ENCODE assay signal across 7 mouse cellular contexts in genomic region chr10:60566369-60567037, GRCm38 (mm10).
DNase-seq lines count a peak whose midpoint lies in the region; ATAC-seq lines count a peak whose summit lies in the region.

No protein-coding gene starts in this region.

- H3K4me1 ChIP-seq in hindbrain, embryonic 14.5 days (replicated peaks; ENCODE audit: control insufficient read depth, insufficient read depth, low read length), result peaks cover 13% of the 10 kb centered on the region
- peaks cover 92% of the 10 kb centered on the region for H3K4me1 ChIP-seq in megakaryocyte, embryonic 14.5 days

- no peaks in the 10 kb centered on the region for H3K36me3 ChIP-seq in hindbrain, embryonic 14.5 days (replicated peaks; ENCODE audit: control insufficient read depth, insufficient read depth)
- peaks cover 16% of the 10 kb centered on the region for H3K36me3 ChIP-seq in megakaryocyte, embryonic 14.5 days (replicated peaks; ENCODE audit: low read length)

- H3K4me2 ChIP-seq in hindbrain, embryonic 14.5 days (replicated peaks), result peak overlapping the region; percentile 30

- 0 out of 2 replicates have a peak, but pooled peaks cover 6% of the 10 kb centered on the region for H3K27me3 ChIP-seq in hindbrain, embryonic 14.5 days (ENCODE audit: control insufficient read depth, insufficient read depth, low read length)
- H3K27me3 ChIP-seq in megakaryocyte, embryonic 14.5 days (replicated peaks), result no peaks in the 10 kb centered on the region

- H3K27ac ChIP-seq in hindbrain, embryonic 14.5 days, result no peak overlapping the region

- peak; percentile 3 to 4 for DNase-seq in B cell, adult 2 months
- DNase-seq in hindbrain, embryonic 14.5 days (ENCODE audit: low spot score), result no peak
- DNase-seq in thymus, postnatal 10 days (ENCODE audit: low spot score in 2 of 2), result peak; percentile 59 to 63
- DNase-seq in kidney, adult 18-20 months, result no peak
- no peak for DNase-seq in gastrocnemius, adult 8-10 months (ENCODE audit: low spot score in 2 of 2)

- peak; percentile 79 for ATAC-seq in CD4-positive, CD25-positive, alpha-beta regulatory T cell, adult 4 months
- ATAC-seq in hindbrain, embryonic 14.5 days (ENCODE audit: low FRiP score), result no peak

- no peaks in the 10 kb centered on the region for H3K9me3 ChIP-seq in hindbrain, embryonic 14.5 days (ENCODE audit: control insufficient read depth, low read length)
- no peaks in the 10 kb centered on the region for H3K9me3 ChIP-seq in megakaryocyte, embryonic 14.5 days

- WGBS in hindbrain, embryonic 14.5 days, result 35% methylated on average over 24 of the region's 24 CpGs

- H3K4me3 ChIP-seq in hindbrain, embryonic 14.5 days (replicated peaks; ENCODE audit: low read length), result no peak overlapping the region
- H3K4me3 ChIP-seq in megakaryocyte, embryonic 14.5 days (replicated peaks), result peak overlapping the region; percentile 91

- H3K9ac ChIP-seq in hindbrain, embryonic 14.5 days, result peak overlapping the region; percentile 35; the same call in 1 of the 2 replicates

Comparison
In these comparisons a context has a peak if more than half of its experiments do, and no peak if none do; other contexts are left out.
1. DNase-seq: peak in B cell, adult 2 months (2 of 2) and thymus, postnatal 10 days (2 of 2); none in hindbrain, embryonic 14.5 days (single experiment), kidney, adult 18-20 months (single experiment) and gastrocnemius, adult 8-10 months (0 of 2).